Mouse (Mus musculus) hindbrain, embryonic 16.5 days (tissue): ENCODE results near the gene Dennd1a. TPM values are rescaled to one million over a fixed set of nuclear protein-coding genes. Genes with fewer than 3 reads are reported as not detected.

Experiments
- ATAC-seq: fragments of 200-750 bp; cut with Nextera tagmentation; 2 replicates; pipeline ENCODE4 v1.8.0; 2017; ENCODE audit warnings: moderate TSS enrichment, moderate library complexity
- H3K27ac ChIP-seq: fragments of 300-500 bp; sonication (generic); 2 replicates; pipeline ENCODE4 v1.5.1; 2014; ENCODE audit warnings: low read depth, mild to moderate bottlenecking, control low read depth, low read length, moderate library complexity
- H3K27me3 ChIP-seq: fragments of 300-500 bp; sonication (generic); replicated peaks from 2 replicates; pipeline ENCODE4 v1.6.1; 2014; ENCODE audit warnings: low read length; ENCODE audit not compliant: control insufficient read depth, insufficient read depth
- H3K36me3 ChIP-seq: fragments of 300-500 bp; sonication (generic); 2 replicates; pipeline ENCODE4 v1.6.1; 2014; ENCODE audit warnings: mild to moderate bottlenecking, low read length, moderate library complexity, mixed read lengths; ENCODE audit not compliant: control insufficient read depth, insufficient read depth
- H3K4me1 ChIP-seq: fragments of 300-500 bp; sonication (generic); 2 replicates; pipeline ENCODE4 v1.6.1; 2014; ENCODE audit warnings: low read depth, low read length; ENCODE audit not compliant: control insufficient read depth, insufficient read depth
- H3K4me2 ChIP-seq: fragments of 300-500 bp; sonication (generic); 2 replicates; pipeline ENCODE4 v1.6.1; 2014; ENCODE audit warnings: mild to moderate bottlenecking, low read length, control low read depth, moderate library complexity
- H3K4me3 ChIP-seq: fragments of 300-500 bp; sonication (generic); 2 replicates; pipeline ENCODE4 v1.5.1; 2014; ENCODE audit warnings: mild to moderate bottlenecking, low read length, control low read depth, moderate library complexity
- H3K9ac ChIP-seq: fragments of 300-500 bp; sonication (generic); 2 replicates; pipeline ENCODE4 v1.6.1; 2014; ENCODE audit warnings: low read depth, mild to moderate bottlenecking, control low read depth, low read length, moderate library complexity
- H3K9me3 ChIP-seq: fragments of 300-500 bp; sonication (generic); 2 replicates; pipeline ENCODE4 v1.6.1; 2014; ENCODE audit warnings: mild to moderate bottlenecking, low read length, moderate library complexity; ENCODE audit not compliant: control insufficient read depth
- WGBS: fragments of 180-500 bp; shearing (Covaris S2); extraction: QIAGEN DNeasy Blood & Tissue Kit; methylation state at CpG from one replicate; pipeline ENCODE4 v1.1.7; 2014; 5-methylcytosine and 5-hydroxymethylcytosine counted together
- polyA plus RNA-seq: library from polyadenylated mRNA; unstranded; fragments of >200 nt; fragmentation: Nextera tagmentation; extraction: Ambion mirVana; gene quantifications from 2 replicates; pipeline ENCODE4 v1.2.1, GENCODE M21; 2015

The Dennd1a gene
- 15.4 and 20.0 TPM in 2 replicates for polyA plus RNA-seq

DNA sequence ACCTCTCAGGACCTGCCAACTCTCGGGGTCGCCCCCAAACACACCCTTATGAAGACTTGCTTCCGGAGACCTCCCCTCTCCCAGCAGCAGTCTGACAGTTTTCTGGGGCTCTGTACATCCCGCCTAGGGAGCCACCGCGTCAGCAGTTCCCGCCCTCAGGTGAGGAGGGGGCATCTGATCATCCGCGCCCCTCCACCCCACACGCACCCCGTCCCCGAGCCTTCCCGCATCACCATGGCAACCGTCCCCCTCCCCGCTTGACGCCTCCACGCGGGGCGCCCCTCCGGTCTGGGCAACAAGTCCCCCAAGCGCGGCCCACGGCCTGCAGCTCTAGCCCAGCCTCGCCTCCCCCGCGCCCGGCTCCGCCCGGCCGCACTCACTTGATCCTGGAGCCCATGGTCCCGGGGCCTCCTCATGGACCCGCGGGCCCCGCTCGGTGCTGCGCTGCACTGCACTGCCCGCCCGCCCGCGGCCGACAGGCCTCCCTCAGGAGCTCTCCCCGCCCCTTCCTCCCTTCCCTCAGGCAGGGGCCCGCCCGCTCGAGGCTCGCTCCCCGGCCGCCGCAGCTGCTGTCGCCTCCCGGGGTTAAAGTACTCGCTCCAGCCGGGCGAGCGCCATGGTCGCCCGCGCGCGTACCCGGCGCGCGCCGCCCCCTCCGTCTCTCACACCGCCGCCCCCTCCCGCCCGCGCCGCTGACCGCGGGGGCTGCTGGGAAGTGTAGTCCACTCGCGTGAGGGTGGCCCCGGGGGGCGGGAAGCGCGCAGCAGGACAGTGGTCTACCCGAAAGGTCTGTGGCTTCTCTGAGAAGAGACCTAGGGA, at the start of gene Dennd1a:
Dennd1a (minus strand) TSS at position 658 of the 819 bp plus-strand sequence.
- Histone ChIP-seq H3K9me3 (no peaks in the 10 kb centered on the region), H3K9ac (peak within 1 kb of the TSS; percentile 98), H3K27me3 (no peaks in the 10 kb centered on the region), H3K4me3 (peak within 1 kb of the TSS; percentile 93), H3K36me3 (no peaks in the 10 kb centered on the region), H3K4me1 (peaks cover 9% of the 10 kb centered on the region), H3K4me2 (peak within 1 kb of the TSS; percentile 89), H3K27ac (peak within 1 kb of the TSS; percentile 93)
- peak; percentile 95 for ATAC-seq
- under 1% methylated on average over 69 of the region's 81 CpGs for WGBS

DNA sequence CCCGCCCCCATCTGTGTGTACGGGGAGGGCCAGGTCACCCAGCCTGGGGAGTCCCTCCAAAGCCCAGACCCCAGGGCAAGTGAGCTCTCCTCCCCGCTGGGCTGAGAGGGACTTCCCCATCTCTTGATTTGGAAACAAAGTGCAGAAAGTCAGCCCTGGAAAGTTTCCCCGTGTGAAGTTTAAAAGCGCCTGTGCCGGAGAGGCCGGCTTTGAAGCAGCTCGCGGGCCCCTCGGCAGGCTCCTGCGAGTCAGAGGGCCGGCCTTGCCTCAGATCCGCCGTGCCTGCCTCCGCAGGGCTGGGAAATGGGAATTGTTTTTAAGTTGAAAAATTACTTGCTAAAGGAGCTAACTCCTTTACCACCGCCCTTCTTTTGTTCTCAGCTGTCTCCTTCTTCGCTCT, 49.4 kb upstream of the Dennd1a start:
- H3K27me3 ChIP-seq = peaks cover 51% of the 10 kb centered on the region
- H3K9me3 ChIP-seq = no peaks in the 10 kb centered on the region
- H3K27ac ChIP-seq = no peak overlapping the region
- H3K36me3 ChIP-seq = no peaks in the 10 kb centered on the region
- 2% methylated on average over 17 of the region's 17 CpGs for WGBS
- H3K4me1 ChIP-seq = peaks cover 12% of the 10 kb centered on the region; the same call in 1 of the 2 replicates
- peak overlapping the region; percentile 18 for H3K4me2 ChIP-seq
- no peak overlapping the region for H3K4me3 ChIP-seq
- ATAC-seq = no peak
- no peak overlapping the region for H3K9ac ChIP-seq

DNA sequence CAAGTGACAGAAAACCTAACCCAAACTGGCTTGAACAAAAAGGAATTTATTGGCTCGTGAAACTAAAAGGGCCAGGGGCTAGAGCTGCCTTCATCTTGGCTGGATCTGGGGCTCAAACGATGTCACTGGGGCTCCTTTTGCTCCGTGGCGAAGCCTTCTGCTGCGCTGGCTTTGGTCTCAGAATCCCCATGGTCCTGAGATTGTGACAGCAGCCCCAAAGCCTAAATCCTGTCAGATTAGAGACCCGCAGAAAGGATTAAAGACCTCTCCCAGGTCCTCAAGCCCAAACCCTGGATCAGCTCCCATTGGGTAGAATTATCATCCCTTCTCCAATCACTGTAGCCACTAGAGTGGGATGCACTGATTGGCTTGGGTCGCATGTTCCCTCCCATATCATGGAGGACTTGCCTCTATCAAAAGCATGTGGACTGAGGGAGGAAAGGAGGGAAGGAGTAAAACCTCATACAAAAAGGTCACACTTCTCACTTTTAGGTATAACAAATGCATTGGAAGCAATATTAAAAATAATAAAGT, 46.5 kb upstream of the Dennd1a start:
- no peak for ATAC-seq
- Histone ChIP-seq H3K27ac (no peak overlapping the region), H3K36me3 (no peaks in the 10 kb centered on the region), H3K4me1 (peaks cover 4% of the 10 kb centered on the region; the same call in 1 of the 2 replicates), H3K4me3 (no peak overlapping the region), H3K9me3 (no peaks in the 10 kb centered on the region), H3K27me3 (peaks cover 39% of the 10 kb centered on the region), H3K4me2 (no peak overlapping the region), H3K9ac (no peak overlapping the region)
- 44% methylated on average over 7 of the region's 7 CpGs for WGBS

DNA sequence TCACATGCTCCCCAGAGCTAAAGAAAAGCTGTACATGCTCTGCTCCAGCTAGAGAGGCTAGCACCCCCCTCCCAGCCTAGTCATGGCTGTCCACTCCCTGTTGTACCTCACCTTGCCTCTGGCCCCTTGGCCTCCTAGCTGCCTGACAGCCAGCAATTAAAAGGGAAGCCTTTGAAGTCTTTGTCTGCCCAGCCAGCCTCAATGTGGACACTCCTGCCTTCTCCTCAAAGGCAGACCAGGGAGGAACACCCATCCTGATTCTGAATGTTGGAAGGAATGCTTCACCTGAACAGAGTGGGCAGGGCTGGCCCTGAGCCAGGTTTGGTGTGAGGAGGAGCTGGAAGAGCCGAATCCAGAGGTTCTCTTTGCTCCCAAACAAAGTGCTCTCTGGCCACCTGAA, 39.5 kb upstream of the Dennd1a start:
- H3K4me3 ChIP-seq = no peak overlapping the region
- H3K27ac ChIP-seq = no peak overlapping the region
- H3K4me1 ChIP-seq = no peaks in the 10 kb centered on the region
- H3K4me2 ChIP-seq = no peak overlapping the region
- WGBS = 68% methylated on average over 1 of the region's 1 CpGs
- no peaks in the 10 kb centered on the region for H3K36me3 ChIP-seq
- no peak overlapping the region for H3K9ac ChIP-seq
- H3K27me3 ChIP-seq = no peaks in the 10 kb centered on the region; the same call in 1 of the 2 replicates
- no peak for ATAC-seq
- H3K9me3 ChIP-seq = no peaks in the 10 kb centered on the region

DNA sequence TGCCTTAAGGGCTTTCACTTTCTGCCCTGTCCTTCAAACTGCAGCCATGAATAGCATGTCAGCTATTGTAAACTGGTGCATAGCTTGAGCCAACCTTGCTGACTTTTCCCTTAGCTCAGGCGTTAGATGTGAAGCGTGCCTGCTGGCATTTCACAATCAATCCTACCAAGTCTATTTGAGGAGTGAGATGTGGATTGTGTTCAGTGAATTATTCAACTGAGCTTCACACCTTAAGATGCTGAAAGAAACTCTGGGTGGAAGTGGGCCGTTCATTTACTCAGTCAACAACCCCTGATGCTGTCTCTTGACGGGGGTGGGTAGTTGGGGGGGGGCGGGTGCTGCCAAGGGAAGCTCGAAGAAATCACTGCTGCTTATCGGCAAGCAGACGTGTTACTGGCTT, 36.2 kb upstream of the Dennd1a start:
- H3K36me3 ChIP-seq = no peaks in the 10 kb centered on the region
- no peaks in the 10 kb centered on the region; the same call in 1 of the 2 replicates for H3K27me3 ChIP-seq
- H3K4me2 ChIP-seq = no peak overlapping the region
- H3K27ac ChIP-seq = no peak overlapping the region
- H3K9me3 ChIP-seq = no peaks in the 10 kb centered on the region
- no peak overlapping the region for H3K9ac ChIP-seq
- no peak for ATAC-seq
- H3K4me3 ChIP-seq = no peak overlapping the region
- no peaks in the 10 kb centered on the region for H3K4me1 ChIP-seq
- WGBS = 69% methylated on average over 8 of the region's 8 CpGs

DNA sequence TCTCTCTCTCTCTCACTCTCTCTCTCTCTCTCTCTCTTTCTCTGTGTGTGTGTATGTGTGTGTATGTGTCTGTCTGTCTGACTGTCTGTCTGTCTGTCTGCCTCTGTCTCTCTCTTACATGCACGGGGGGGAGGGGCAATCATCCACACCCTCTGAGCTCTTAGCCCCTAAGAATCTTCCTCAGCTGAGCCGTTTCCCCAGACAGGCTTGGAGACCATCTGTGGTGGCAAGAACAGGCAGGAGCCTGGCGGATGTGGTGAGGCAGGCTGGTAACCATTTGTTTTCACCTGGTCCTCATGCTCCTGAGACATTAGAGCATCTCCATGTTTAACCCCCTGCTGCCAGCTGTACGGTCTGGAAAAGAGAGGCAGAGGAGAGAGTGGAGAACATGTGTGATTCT, 33.7 kb upstream of the Dennd1a start:
- Histone ChIP-seq H3K9me3 (no peaks in the 10 kb centered on the region), H3K4me2 (no peak overlapping the region), H3K4me1 (no peaks in the 10 kb centered on the region), H3K36me3 (no peaks in the 10 kb centered on the region), H3K4me3 (no peak overlapping the region), H3K27ac (no peak overlapping the region), H3K27me3 (no peaks in the 10 kb centered on the region; the same call in 1 of the 2 replicates), H3K9ac (no peak overlapping the region)
- ATAC-seq = no peak
- WGBS = 69% methylated on average over 4 of the region's 4 CpGs

DNA sequence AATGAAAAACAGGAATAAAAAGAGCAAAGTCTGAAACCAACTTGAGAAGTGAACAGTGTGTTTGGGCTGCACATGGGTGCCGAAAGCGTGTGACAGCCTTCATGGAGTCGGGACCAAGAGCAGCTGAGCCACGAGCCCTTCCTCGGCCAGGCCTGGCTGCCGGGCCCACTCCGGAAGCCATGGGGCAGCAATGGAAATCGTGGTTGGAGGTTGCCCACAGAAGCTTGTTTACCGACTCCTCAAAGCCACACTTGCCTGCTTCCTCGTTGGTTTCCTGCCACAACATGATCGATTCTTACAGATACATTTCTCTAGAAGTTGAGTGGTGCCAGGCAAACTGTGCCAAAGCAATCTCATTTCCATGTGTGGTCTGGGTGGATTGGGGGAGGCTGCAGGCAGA, 31.9 kb upstream of the Dennd1a start:
- H3K4me2 ChIP-seq = no peak overlapping the region
- H3K27me3 ChIP-seq = no peaks in the 10 kb centered on the region
- H3K27ac ChIP-seq = no peak overlapping the region
- H3K36me3 ChIP-seq = no peaks in the 10 kb centered on the region
- WGBS = 87% methylated on average over 11 of the region's 11 CpGs
- no peaks in the 10 kb centered on the region for H3K4me1 ChIP-seq
- no peaks in the 10 kb centered on the region for H3K9me3 ChIP-seq
- no peak overlapping the region for H3K9ac ChIP-seq
- no peak overlapping the region for H3K4me3 ChIP-seq
- no peak for ATAC-seq

DNA sequence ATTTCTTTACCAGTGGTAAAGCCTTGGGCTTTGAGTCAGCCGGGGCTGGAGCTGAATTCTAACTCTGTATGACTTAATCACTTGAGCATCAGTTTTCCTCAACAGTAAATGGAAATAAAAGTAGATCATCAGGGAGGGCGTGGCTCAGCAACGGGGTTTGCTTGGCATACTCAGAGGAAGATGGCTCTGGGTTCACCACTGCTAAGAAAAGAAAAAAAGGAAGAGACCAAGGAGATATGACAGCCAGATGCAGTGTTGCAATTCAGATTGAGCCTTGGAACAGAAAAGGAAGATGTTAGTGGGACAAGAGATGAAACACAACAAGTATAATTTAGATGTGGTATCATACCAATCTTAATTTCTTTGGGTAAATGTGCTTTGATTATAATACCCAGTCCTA, 26.2 kb upstream of the Dennd1a start:
- no peak for ATAC-seq
- Histone ChIP-seq H3K27ac (no peak overlapping the region), H3K4me1 (no peaks in the 10 kb centered on the region), H3K36me3 (no peaks in the 10 kb centered on the region), H3K9ac (no peak overlapping the region), H3K4me2 (no peak overlapping the region), H3K9me3 (no peaks in the 10 kb centered on the region), H3K27me3 (no peaks in the 10 kb centered on the region), H3K4me3 (no peak overlapping the region)
- WGBS = 63% methylated on average over 3 of the region's 3 CpGs

DNA sequence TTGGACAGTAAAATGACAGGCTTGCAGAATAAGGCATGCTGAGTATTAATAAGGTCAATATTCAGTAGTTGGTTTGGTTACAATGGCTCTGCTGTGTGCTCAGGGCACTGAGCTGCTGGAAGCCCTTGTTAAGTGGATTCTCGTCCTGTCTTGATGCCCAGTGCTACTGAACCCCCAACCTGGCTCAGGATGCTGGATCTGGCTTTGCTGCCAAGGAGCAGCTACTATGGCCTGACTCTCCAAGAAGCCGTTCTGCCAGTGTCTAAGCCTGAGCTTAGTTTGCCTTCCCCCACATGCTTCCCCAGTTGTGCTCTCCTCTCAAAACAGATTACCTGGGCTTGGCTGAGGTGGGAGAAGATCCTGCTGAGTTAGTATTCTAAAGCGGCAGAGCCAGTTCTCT, 25.7 kb upstream of the Dennd1a start:
- Histone ChIP-seq H3K27ac (no peak overlapping the region), H3K4me1 (no peaks in the 10 kb centered on the region), H3K36me3 (no peaks in the 10 kb centered on the region), H3K9ac (no peak overlapping the region), H3K4me2 (no peak overlapping the region), H3K27me3 (no peaks in the 10 kb centered on the region), H3K4me3 (no peak overlapping the region), H3K9me3 (no peaks in the 10 kb centered on the region)
- no peak for ATAC-seq
- 50% methylated on average over 3 of the region's 3 CpGs for WGBS
